Mouse (Mus musculus): Measurements from ENCODE around the gene Umodl1.

- TF ChIP-seq MYOD1 (IDR thresholded peaks at IDR 0.05; ENCODE audit: control insufficient read depth, insufficient read length, low read depth) (no peak), CTCF (IDR thresholded peaks at IDR 0.05; ENCODE audit: control insufficient read depth, insufficient read depth, insufficient read length) (no peak), USF1 (IDR thresholded peaks at IDR 0.05; ENCODE audit: low read depth) (no peak), FOSL1 (IDR thresholded peaks at IDR 0.05; ENCODE audit: insufficient read depth, low read length, poor library complexity, severe bottlenecking) (no peak)
Measured at GRCm38 (mm10) chr17:31024782-31025125, 70.3 kb downstream of the Umodl1 start.

Data from C2C12 (cell line).